Mouse (Mus musculus) kidney, postnatal 36 days (tissue): ENCODE data around the gene Cd300ld2.
"Not testable (repeated sequence)": the region's sequence is repeated elsewhere in the genome, so short reads cannot be mapped to it uniquely, and the experiment has no call there.

Experiments used
- DNase-seq, 2 experiments: peaks; one replicate each; pipeline ENCODE4 v3.0.0; 2021 to 2022; ENCODE audit warnings: mixed read lengths in 2 of 2

Cd300ld2 gene

DNA sequence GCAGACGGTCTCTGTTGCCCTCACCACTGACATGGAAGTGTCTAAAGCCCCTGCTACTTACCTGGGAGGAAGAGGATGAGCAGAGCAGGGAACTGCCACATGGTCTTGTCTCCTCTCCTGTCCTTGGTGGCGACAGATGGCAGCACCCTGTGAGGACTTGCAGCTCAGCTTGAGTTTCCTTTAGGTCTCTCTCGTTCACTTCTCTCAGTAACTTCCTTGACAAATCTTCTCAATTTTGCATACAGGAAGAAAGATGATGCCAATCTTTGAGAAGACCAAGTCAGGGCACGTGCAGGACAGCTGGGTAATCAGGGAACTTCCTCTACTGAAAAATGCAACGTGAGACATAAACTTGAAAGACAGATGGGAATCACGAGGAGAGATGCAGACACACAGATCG is at the start of gene Cd300ld2:
Cd300ld2 (minus strand) TSS at position 101 of the 400 bp plus-strand sequence.
- DNase-seq: not testable (repeated sequence)

DNA sequence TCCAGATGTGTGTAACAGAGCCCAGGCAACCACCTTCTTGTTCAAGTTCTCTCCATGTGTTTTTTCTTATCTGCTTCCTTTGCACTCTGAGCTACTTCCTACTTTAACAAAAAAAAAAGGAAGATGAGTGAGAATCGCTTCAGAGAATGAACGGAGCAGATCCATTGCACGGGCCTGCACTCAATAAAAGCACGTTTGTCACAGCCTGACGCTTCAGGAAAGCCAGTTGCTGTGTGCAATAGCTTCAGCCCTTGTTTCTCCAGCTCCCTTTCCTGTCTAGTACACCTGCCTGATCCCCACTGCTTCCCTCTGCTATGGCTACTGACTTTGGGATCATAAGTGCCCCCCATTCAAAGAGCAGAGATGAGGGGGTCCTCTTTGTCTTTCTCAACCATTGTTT is 46.1 kb upstream of the Cd300ld2 start, which contains the start of gene Cd300e:
Cd300e (minus strand) TSS at position 101 of the 400 bp plus-strand sequence.
- no peak for DNase-seq

DNA sequence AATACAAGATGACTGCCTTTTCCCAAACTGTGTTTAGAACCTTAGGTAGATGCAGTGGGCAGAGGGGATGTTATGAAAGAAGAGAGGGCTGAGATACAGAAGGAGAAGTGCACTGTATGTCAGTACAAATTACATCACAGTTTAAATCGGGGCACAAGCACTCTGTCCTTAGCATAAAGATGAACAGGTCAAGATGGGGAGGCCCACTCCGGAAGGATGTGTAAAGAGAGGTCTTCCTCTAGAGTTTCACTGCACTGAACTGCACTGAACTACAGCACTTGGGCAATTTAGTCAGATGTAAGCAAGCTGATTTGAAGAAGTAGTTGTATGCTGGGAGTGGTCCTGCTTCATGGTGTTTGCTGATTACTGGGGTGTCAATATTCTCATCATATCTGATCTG is 43.8 kb upstream of the Cd300ld2 start:
- no peak for DNase-seq

DNA sequence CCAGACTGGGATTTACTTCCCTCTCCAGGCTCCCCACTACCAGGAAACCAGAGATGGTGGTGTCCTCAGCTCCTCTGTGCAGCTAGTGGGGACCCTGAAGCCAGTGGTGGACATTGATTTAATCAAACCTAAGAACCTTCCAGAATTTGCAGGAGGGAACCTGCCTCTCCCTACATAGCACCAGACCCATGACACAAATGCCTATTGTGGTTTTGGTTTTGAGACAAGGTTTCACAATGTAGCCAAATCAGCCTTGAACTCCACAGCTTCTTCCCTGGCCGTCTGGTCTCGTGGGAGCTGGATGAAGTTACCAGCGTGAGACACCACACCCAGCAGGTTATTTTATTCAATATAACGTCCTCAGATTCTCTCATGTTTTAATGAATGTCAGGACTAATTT is 42.7 kb upstream of the Cd300ld2 start:
- DNase-seq: no peak

DNA sequence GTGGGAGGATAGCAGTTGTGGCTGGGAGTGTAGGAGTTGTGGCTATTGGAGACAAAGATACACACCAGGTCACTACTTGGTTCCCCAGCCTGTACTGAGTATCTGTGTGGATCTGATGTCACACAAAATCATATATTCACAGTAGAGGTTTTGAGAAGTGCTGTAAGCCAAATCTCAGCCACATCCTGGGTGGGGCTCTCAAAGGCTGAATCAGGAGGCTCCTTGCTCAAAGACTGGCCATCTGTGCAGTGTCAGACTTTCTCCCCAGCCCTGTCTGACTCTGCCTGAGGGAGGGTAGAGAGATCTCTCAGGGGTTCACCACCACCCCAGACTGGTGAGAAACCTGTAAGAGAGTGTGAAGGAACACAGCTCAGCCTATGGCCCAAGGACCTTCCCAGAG is 38.5 kb upstream of the Cd300ld2 start:
- DNase-seq: no peak

DNA sequence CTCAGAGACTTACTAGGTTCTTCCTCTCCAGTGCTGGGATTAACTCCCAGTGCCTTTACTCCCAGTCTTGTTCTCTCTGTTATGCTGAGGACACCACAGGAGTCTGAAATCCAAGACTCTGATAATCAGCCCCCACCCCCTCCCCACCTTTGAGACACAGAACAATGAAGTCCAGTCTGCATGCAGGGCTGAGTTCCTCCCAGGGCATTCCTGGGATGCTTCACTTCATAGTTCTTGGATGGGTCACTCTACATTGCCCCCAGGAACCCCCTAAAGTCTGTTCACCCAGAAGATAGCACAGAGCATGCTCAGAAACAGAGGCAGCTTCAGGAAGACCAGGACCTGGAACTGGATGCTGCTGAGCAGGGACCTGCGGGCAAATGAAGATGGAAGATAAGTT is 37.0 kb upstream of the Cd300ld2 start:
- no peak for DNase-seq

DNA sequence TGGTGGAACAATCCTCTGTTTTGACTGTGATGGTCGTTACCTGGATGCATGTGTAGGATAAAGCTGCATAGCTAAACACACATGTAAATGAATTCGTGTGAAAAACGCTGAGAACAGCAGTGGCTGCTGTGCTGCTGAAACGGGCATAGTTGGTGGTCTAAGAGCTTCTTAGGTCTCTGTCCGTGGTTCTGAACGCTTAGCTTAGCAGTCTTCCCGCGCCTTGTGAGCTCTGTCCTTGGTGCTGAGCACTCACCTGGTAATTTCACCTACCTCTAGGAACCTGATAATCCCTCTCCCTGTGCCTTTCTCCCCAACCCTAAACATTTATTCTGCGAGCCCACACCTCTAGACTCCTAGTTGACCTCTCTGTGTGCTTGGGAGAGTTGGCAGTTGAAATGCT is 36.2 kb upstream of the Cd300ld2 start:
- peak; percentile 49 to 77 for DNase-seq

DNA sequence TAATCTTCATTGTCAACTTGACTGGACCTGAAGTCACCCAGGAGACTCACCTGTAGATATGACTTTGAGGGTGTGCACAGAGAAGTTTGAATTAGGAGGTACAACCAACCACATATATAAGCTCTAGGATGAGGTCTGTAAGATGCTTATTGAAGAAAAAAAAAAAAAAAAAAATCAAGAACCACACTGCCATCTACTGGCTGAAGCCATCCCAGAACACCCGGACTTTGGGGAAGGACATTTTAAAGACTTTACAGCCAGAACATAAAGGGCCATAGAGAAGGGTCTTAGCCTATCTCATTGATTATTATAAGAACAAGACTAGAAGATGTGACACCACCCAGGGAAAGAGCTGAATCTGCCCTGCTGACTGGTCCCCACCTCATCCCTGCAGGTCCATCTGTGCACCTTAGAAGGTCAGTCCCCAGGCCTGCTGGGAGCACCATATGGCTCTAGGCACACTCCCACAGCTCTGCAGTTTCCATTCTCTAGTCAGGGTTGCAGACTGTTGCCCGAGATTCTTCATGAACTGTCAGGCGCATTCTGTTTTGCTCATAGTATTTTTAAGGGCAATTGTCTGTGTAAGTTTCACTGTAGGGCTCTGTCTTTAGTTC is 33.4 kb upstream of the Cd300ld2 start:
- peak in 1 of 2 experiments; percentile 9 for DNase-seq

DNA sequence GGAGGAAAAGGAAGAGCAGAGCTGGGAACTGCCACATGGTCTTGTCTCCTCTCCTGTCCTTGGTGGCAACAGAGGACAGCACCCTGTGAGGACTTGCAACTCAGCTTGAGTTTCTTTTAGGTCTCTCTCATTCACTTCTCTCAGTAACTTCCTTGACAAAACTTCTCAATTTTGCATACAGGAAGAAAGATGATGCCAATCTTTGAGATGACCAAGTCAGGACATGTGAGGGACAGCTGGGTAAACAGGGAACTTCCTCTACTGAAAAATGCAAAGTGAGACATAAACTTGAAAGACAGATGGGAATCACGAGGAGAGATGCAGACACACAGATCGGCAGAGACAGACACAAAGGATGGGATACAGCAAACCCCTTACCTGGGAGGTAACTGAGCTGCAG is 32.3 kb upstream of the Cd300ld2 start, which contains the start of gene Cd300ld3:
Cd300ld3 (minus strand) TSS at position 151 of the 400 bp plus-strand sequence.
- no peak for DNase-seq

DNA sequence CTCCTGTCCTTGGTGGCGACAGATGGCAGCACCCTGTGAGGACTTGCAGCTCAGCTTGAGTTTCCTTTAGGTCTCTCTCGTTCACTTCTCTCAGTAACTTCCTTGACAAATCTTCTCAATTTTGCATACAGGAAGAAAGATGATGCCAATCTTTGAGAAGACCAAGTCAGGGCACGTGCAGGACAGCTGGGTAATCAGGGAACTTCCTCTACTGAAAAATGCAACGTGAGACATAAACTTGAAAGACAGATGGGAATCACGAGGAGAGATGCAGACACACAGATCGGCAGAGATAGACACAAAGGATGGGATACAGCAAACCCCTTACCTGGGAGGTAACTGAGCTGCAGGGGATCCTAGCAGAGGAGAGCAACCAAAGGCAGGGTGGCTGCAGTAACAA is 21.7 kb upstream of the Cd300ld2 start, which contains the start of gene Cd300ld5:
Cd300ld5 (minus strand) TSS at position 101 of the 400 bp plus-strand sequence.
- DNase-seq: not testable (repeated sequence)

DNA sequence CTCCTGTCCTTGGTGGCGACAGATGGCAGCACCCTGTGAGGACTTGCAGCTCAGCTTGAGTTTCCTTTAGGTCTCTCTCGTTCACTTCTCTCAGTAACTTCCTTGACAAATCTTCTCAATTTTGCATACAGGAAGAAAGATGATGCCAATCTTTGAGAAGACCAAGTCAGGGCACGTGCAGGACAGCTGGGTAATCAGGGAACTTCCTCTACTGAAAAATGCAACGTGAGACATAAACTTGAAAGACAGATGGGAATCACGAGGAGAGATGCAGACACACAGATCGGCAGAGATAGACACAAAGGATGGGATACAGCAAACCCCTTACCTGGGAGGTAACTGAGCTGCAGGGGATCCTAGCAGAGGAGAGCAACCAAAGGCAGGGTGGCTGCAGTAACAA is 10.9 kb upstream of the Cd300ld2 start, which contains the start of gene Cd300ld4:
Cd300ld4 (minus strand) TSS at position 101 of the 400 bp plus-strand sequence.
- DNase-seq: not testable (repeated sequence)

DNA sequence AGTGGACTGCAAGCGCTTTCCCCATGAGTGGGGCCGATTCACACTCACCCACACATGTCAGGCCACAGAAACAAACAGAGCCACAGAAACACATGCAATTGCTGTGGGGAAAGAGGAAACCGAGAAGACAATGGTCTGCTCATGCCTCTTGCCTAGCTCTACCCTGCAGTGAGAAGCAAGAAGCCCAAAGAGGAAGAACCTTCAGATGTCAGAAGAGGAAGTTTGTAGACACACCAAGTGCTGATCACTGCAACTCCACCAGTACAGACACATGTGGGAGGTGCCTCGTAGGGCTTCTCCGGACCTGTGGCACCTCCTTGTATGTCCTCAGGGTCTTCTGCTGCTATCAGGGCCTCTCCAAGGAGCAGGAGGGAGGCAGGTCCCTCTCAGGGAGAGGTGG is 11.9 kb downstream of the Cd300ld2 start:
- no peak for DNase-seq

DNA sequence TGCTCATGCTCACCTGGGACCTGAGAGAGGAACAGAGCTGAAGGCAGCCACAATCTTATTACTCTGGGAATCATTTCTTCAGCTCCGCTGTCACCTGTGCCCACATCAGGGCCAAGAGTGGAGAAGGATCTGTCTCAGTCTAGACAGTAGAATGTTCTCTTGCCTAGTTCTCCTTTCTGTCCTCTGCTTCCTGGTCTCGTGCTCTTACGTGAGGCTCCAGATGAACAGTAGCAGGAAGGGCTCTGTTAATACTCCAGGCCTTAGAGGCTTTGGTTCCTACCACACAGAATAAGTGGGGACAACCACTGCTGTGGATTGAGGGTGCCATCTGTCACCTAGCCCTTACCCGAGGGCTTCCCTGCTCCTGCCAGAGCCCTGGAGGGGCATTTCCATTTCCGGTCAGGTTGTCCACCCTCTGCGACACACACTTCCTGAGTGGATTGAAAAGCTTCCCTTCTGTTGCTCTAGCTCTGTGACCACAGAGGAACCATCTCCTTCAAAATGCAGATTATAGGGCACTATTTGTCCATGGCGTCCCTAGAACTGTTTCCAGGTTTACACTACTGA is 14.4 kb downstream of the Cd300ld2 start, which contains the start of gene Cd300c2:
Cd300c2 (minus strand) TSS at position 407 of the 567 bp plus-strand sequence.
- DNase-seq: no peak

DNA sequence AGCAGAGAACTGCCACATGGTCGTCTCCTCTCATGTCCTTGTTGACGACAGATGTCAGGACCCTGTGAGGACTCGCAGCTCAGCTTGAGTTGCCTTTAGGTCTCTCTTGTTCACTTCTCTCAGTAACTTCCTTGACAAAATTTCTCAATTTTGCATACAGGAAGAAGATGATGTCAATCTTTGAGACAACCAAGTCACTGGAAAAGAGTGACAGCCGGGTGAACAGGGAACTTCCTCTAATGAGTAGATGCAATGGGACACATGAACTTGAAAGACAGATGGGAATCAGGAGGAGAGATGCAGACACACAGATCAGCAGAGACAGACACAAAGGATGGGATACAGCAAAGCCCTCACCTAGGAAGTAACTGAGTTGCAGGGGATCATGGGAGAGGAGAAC is 26.2 kb downstream of the Cd300ld2 start, which contains the start of gene Cd300ld:
Cd300ld (minus strand) TSS at position 130 of the 400 bp plus-strand sequence.
- no peak for DNase-seq

DNA sequence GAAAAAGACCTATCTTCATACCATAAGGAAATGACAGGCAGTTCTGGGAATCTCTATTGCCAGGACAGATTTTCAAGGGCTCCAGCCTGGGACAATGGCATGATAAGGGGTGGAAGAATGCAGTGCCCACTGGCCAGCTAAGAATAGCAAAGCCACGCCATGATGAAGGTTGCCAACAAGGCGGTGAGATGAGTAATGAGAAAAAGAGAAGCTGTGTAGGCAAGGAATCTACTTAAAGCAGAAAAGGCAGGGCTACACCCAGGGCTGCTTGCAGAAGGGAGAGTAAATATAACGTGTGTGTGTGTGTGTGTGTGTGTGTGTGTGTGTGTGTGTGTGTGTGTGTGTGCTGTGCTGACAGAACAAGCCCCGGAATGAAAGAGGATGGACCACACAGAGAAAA is 34.1 kb downstream of the Cd300ld2 start:
- DNase-seq: no peak

DNA sequence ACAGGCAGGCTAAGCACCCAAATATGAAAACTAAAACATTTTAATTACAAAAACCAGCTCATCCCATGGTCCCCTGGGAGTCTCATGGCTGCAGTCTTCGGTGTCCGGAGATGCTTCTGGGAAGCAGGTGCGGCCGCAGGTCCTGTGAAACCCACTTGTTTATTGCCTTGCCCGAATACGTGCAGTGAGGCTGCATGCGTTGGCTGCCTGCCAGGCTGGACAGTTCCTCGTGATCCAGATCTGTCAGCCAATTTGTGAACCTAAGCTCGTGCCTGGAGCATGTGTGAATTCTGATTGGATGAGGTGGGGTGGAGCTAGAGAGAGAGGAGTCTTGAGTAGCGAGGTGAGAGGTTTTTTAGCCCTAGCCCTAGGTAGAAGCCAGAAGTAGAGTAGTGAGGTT is 43.3 kb downstream of the Cd300ld2 start:
- no peak for DNase-seq

DNA sequence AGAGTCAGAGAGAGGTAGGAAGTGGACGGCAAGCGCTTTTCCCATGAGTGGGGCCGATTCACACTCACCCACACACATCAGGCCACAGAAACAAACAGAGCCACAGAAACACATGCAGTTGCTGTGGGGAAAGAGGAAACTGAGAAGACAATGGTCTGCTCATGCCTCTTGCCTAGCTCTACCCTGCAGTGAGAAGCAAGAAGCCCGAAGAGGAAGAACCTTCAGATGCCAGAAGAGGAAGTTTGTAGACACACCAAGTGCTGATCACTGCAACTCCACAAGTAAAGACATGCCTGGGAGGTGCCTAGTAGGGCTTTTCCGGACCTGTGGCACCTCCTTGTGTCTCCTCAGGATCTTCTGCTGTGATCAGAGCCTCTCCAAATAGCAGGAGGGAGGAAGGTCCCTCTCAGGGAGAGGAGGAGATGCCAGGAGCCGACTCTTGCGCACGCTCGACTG is 47.2 kb downstream of the Cd300ld2 start, which contains the start of gene Cd300c:
Cd300c (minus strand) TSS at position 406 of the 456 bp plus-strand sequence.
- DNase-seq: peak in 1 of 2 experiments; percentile 4

DNA sequence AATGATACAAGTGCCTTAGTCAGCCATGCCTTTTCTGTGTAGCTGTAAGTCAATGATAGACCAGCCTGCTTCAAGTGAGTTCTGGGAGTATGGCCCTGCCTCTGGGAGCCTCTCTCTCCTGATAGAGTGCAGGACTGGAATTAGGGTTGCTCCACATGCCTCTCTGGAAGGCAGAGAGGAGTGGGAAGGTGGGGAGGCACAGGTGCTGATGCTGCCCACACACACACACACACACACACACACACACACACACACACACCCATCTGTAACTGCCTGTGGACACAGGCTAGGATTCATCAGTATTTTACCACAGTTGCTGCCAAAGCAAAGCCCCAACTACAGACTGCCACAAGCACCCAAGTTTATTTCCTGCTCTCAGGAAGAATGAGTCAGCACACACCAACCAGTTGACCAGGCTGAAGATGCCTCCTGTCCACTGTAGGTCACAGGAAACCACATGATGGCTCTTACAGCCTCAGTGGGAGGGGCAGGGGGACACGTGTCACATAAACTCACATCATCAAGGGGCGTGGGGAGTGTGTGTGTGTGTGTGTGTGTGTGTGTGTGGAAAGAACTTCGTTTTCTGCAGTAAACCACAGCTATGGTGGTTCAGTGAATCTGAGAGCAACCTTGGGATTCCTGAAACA is 50.7 kb downstream of the Cd300ld2 start:
- DNase-seq: peak in 1 of 2 experiments; percentile 4

DNA sequence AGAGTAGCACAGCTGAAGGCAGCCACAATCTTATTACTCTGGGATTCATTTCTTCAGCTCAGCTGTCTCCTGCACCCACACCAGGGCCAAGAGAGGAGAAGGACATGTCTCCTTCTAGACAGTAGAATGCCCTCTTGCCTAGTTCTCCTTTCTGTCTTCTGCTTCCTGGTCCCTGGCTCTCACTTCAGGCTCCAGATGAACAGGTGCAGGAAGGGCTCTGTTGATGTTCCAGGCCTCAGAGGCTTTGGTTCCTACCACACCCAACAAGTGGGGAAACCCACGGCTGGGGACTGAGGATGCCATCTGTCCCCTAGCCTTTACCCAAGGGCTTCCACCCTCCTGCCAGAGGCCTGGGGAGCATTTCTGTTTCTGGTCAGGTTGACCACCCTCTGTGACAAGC is 55.6 kb downstream of the Cd300ld2 start:
- DNase-seq: no peak
